Mouse (Mus musculus) layer of hippocampus, adult 11-12 months (tissue): Measurements from ENCODE around the gene Ssh2.
"Not testable (repeated sequence)": the region's sequence is repeated elsewhere in the genome, so short reads cannot be mapped to it uniquely, and the experiment has no call there.

Source experiments
- DNase-seq: peaks from one replicate; pipeline ENCODE4 v3.0.0; 2022; ENCODE audit warnings: low spot score

Gene Ssh2

GRCm38 (mm10) chr11:77231514-77231913 is 15.4 kb downstream of the Ssh2 start:
- no peak for DNase-seq

- no peak for DNase-seq
Observed at GRCm38 (mm10) chr11:77235267-77235666, 19.2 kb downstream of the Ssh2 start.

- DNase-seq, result no peak
Observed at GRCm38 (mm10) chr11:77239658-77240345, 23.7 kb downstream of the Ssh2 start.

GRCm38 (mm10) chr11:77240466-77241246 is 24.6 kb downstream of the Ssh2 start:
- DNase-seq, result no peak

- DNase-seq, result no peak
Observed at GRCm38 (mm10) chr11:77242912-77243311, 26.8 kb downstream of the Ssh2 start.

- no peak for DNase-seq
Observed at GRCm38 (mm10) chr11:77252826-77253225, 36.7 kb downstream of the Ssh2 start.

- no peak for DNase-seq
Observed at GRCm38 (mm10) chr11:77259441-77259840, 43.4 kb downstream of the Ssh2 start.

- no peak for DNase-seq
Observed at GRCm38 (mm10) chr11:77267401-77267800, 51.3 kb downstream of the Ssh2 start.

GRCm38 (mm10) chr11:77276000-77276399 is 59.9 kb downstream of the Ssh2 start:
- DNase-seq, result no peak

- not testable (repeated sequence) for DNase-seq
Observed at GRCm38 (mm10) chr11:77278538-77278937, 62.5 kb downstream of the Ssh2 start.

- DNase-seq, result no peak
Observed at GRCm38 (mm10) chr11:77280219-77280618, 64.1 kb downstream of the Ssh2 start.

- DNase-seq, result no peak
Observed at GRCm38 (mm10) chr11:77291447-77291846, 75.4 kb downstream of the Ssh2 start.

GRCm38 (mm10) chr11:77293673-77294072 is 77.6 kb downstream of the Ssh2 start:
- not testable (repeated sequence) for DNase-seq

GRCm38 (mm10) chr11:77297246-77297645 is 81.2 kb downstream of the Ssh2 start:
- DNase-seq, result no peak

- no peak for DNase-seq
Observed at GRCm38 (mm10) chr11:77307205-77307604, 91.1 kb downstream of the Ssh2 start.

- peak; percentile 47 for DNase-seq
Observed at GRCm38 (mm10) chr11:77308533-77308932, 92.4 kb downstream of the Ssh2 start.

GRCm38 (mm10) chr11:77317721-77318477 is 101.8 kb downstream of the Ssh2 start:
- DNase-seq, result peak; percentile 39

- no peak for DNase-seq
Observed at GRCm38 (mm10) chr11:77318478-77319118, 102.5 kb downstream of the Ssh2 start.

- DNase-seq, result no peak
Observed at GRCm38 (mm10) chr11:77321214-77321613, 105.1 kb downstream of the Ssh2 start.

- no peak for DNase-seq
Observed at GRCm38 (mm10) chr11:77330529-77330928, 114.4 kb downstream of the Ssh2 start.

GRCm38 (mm10) chr11:77347273-77347672 is 131.2 kb downstream of the Ssh2 start:
- DNase-seq, result no peak

GRCm38 (mm10) chr11:77348142-77348741 is 132.2 kb downstream of the Ssh2 start:
- peak; percentile 80 for DNase-seq
